Mouse (Mus musculus) adrenal gland, adult 8-10 months (tissue): ENCODE measurements at regions not wholly inside any gene's neighbourhood (a gene's known extent, or its start where the extent isn't known, plus 50 kb on each side); places are given as distances from the start of the nearest gene placed in this dataset.
A peak's percentile ranks its signal among the peaks of the same experiment; 100 is the strongest.

Experiments used
- DNase-seq: peaks from one replicate; pipeline ENCODE4 v3.0.0; 2022

DNA sequence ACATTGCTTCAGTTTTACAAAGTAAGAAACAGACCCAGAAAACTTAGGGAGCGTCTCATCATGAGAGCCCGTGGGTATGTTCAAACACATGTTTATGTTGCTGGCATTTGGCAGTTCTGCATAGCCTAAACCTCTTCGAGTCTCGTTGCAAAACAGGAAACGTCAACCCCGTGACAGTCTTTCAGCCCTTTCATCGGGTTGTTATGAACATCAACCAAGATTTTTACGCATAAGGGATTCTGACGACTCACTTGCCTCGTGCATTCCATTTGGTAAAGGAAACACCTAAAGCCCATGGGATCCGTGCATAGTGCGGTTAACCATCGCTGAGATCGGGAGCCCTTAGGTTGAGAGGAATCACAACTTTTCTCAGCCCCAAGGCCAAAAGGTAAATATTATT is 115.7 kb downstream of the Gpam start:
- no peak for DNase-seq

DNA sequence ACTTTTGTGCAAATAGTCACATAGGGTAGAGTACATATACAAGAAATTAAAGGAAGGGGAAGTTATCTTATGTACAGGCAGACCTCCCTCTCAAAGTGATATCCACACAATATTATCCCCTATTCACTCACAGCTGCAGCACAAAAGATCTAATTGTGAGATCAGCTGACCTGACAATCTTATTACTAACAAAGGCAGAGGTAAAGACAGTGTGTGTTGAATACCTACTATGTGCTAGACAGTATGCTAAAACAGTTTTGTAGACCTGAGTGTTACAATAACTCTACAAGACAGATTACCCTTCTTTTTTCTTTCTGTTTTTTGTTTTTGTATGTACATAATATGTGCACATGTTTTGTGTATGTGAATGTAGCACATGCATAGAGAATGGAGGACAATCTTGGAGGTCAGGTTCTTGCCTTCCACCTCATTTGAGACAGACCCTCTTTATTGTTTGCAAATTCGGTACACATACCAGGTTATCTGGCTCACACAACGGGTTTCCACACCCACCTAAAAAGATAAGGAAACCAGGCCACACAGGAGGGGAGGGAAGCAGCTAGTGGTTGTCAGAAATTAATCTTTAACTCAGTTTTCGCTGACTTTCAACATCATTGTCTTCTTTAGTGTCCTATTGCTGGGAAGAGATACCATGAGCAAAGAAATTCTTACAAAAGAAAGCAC is 118.4 kb downstream of the Gpam start:
- no peak for DNase-seq

DNA sequence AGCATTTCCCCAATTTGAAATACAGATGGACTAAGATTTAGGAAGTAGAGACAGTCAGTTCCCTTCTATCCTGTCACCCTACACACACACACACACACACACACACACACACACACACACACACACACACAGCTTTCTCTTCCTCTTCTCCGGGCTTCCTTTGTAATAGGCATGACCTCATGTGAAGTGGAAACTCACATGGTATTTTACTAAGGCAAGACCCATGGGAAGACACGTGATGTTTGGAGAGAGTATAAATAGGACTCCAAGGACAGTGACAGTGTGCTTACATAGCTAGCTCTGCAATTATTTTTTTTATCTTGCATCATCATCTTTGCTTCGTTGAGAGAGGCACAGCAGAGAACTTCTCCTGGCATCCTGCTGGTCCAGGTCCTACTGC is 137.1 kb downstream of the Gpam start:
- DNase-seq: no peak

DNA sequence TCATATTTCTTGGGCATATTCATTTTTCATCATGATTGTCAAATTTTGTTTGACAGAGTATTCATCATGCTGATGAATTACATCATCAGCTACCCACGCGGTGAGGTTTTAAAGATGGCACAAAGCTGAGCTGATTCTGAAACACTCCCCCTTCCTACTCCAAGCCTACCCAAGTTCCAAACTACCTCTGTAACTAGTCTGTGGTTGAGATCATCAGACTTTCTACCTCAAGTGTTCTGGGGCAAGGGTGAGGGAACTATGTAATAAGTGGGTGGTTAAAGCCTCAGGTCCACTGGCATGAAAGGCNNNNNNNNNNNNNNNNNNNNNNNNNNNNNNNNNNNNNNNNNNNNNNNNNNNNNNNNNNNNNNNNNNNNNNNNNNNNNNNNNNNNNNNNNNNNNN is 142.5 kb downstream of the Gpam start:
- no peak for DNase-seq

DNA sequence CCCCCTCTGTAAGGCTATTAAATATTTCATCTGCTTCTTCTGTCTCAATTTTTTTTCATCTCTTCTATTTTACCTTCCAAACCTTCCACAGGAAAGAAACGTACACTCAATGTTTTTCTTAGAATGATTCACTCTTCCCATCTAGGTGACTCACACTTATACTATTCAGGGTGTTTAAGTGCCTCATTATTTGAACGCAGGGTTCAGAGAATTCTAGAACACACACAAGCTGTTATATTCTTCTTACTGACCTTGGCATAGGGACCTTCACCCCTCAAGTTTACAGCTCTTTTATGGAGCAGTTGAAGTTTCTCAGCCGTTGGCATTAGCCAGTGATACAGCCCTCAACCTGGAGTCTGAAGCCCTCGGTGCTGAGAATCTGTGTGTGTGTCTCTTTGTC is 144.2 kb downstream of the Gpam start:
- DNase-seq: no peak

DNA sequence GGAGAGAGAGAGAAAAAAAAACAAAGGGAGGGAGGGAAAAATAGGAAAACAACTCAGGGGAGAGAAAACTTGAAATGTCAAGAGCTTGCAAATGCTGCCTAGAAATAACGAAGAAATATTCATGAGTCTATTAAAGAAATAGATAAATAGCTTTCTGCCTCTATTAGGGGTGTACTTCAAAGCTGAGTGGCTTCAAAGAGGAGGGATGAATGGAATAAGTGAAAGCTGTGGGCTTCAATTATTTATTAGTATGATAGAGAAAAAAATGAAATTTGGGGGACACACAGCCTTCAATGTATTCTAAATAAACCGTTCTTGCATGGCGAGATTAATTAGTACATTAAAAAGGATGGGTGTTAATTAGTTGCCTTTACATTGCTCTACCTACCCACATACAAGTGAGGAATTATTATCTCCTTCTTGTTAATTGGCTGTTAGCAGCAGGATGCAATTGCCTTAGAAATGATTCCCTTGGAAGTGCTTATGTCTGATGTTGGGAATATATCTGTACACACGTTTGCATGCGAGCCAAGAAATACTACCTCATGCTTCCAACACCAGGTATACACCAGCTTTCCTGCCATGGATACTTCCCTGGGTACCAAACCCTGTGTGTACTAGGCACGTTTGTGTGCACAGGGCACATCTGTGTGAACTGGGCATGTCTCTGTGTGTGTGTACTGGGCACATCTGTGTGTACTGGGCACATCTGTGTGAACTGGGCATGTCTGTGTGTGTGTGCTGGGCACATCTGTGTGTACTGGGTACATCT is 155.4 kb downstream of the Gpam start:
- DNase-seq: no peak

DNA sequence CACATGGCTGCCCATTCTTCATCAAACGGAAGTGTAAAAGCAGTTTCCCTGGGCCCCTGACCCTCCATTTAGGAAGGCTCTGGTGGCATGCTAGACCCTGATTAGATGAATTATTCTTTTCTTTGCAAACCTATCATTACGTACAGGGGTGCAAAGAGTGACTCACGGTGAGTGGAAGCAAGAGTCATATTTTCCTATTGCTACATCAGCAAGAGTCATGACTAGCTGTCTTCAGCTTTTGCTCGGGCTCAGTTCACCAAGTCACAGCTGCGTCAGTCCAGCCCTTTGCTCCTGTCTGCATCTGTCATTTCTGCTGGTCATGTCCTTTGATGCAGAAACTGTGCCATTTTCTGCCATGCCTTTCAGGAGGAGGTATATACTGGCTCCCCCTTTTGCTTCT is 168.7 kb downstream of the Gpam start:
- peak; percentile 10 for DNase-seq

DNA sequence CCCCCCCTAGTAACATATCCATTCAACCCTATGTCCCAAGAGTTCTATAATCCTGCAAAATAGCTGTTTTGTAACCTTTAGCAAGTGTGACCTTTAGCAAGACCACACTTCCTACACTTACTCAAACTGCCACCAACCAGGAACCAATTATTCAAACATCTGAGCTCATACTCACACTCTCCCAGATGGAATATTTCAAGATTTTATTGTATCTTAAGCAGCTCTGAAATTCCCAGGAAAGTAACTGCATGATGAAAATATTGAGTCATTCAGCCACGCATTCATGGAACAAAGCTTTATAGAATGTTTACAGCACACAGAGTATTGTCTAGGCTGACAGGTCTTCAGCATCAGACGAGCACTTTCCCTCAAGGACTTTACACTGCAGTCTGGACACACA is 171.9 kb downstream of the Gpam start:
- no peak for DNase-seq

DNA sequence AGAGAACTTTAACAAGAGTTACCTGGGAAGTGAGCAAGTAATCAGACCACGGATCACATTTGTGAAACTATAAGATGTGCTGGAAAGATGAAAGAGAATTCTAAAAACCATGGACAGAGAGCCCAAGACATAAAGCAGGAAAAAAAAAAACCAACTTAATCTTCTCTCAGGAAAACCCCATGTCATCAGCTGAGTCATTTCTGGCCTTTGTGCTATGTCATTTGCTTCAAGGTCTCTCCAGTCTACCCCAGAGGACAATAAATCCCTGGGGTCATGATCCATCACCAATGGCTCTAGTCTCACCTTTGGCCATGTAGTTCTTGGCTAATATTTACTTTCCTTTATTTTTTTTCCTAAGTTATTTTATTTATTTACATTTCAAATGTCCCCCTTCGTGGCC is 174.5 kb downstream of the Gpam start:
- peak; percentile 2 for DNase-seq

DNA sequence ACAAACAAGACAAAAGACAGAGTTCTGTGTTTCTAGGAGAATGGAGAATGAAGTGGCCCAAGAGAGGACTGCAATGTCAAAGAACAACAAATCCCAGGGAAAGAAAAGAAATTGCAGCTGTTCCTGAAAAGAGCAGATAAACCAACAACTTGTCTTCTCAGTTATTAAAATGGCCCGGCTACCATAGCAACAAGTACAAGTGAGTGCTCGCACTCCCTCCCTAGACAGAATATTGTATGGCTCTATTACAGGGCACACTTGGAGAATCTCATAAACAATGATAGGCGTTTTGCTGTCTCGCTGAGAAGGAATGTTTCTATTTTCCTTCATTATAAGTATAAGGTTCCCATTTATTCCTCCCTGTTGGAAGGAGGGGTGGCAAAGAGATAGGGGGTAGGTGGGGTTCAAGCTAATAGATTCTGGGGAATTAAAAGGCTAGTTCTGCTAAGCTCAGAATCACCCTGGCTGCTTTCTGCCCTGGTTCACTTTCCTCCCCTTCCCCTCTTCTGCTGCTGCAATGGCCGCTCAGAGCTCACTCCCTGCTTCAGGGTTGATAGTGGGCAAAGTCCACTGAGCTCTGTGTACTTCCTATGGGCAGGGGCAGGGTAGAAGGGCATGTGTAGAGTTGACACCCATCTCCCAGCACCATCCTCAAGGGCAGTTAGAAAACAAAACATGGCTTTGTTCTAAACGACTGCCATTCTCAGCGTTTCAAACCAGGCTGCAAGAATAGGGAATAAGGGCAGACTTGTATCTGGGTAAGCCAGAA is 178.5 kb downstream of the Gpam start:
- no peak for DNase-seq

DNA sequence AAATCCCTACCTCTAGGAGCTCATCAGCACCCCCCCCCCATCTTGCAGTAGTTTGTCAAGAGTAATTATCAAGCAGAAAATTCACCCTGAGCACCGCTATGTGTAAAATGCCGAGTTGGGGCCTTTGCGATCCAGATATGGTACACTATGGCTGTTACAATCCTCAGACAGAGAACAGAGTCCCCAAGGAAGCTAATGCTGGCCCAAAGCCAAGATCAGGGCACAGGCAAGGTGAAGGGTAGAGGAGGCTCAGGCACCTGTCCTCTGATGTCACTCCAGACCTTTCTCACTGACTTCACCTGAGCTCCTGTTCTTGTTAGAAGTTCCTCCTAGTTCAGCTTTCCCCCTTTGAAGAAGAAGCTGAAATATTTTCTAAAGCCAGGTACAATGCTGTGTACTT is 179.5 kb downstream of the Gpam start:
- DNase-seq: no peak

DNA sequence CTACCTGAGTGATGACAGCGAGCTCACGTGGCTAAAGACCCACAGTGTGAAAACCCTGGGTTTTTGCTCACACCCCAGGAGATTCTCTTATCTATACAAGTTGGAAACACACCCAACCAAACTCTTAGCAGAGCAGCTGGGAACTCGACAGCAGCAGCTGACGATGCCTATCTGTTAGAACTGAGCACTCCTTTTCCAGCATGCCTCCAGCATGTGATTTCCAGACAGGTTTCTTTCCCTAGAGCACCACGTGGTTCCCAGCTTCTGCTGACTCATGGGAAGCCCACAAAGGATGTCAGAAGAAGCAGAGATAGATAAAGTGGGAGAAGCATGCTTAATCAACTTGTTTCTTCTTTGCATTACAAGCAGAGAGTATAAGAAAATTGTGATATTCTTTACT is 194.5 kb downstream of the Gpam start:
- DNase-seq: no peak

DNA sequence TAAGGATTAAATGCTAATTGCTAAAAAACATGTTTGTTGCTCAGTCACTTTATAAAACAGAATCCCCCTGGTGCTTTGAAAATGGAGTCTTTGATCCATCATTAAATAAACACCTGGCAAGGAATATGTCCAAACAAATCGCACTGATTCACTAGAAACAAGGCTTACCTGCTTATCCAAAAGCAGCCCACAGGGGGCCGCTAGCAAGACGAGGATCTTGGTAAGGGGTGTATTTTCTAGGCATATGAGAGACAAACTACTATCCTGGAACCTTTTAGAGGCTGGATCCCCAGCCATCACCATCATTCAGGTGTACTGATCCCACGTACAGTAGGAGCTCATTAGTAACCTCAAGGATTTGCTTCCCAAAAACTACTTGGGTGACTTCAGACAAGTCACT is 201.2 kb downstream of the Gpam start:
- DNase-seq: no peak

DNA sequence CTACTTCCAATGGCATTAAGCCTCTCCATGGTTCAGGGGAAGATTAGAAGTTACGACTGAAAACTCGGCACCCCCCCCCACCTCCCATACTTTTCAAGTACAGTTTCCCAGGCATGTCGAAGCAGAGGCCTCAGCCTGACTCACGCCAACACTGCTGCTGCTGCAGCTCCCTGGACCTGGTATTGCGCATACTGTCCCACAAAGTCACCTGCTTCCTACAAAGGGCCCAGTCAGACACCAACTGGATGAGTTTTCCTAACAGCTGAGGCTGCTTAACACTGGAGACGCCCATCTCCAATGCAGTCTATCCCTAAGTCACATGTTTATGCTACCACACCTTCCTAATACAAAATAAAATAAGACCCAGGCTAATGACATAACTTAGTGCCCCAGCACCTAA is 207.4 kb downstream of the Gpam start:
- DNase-seq: no peak

DNA sequence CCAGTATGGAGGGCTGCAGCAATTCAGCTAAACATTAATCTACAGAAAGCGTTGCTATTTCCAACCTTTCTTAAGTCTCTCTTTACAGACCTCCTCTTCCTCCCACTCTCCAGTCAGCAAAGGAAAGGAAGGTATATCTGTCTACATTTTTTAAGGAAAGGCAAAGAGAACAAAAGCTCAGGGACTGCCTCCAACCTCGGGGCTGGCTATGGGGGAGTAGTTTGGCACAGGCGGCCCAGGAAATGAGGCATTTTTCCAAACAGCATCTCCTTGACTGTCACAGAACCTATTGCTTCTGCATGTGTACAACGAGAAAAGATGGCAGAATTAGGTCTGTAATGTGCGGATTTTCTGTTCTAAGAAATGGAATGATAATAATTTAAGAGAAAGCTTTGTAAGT is 233.4 kb downstream of the Gpam start:
- no peak for DNase-seq

DNA sequence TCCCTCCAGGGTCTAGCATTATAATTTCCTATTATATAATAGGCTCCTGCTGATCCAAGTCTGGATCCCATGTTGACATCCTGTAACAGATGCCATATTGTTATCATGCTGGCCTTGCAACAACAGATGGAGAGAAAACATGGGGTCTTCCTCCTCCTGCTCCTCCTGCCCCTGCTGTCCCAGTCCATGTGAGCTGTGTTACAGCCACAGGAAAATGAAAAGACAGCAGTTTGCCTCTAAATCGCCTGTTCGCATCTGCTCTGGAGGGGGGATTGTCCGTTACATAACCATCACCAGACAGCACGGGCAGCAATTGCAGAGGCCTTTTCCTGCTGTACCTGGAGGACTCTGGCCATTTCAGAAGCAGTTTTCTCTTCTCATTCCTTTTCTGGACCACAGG is 260.0 kb downstream of the Gpam start:
- no peak for DNase-seq

DNA sequence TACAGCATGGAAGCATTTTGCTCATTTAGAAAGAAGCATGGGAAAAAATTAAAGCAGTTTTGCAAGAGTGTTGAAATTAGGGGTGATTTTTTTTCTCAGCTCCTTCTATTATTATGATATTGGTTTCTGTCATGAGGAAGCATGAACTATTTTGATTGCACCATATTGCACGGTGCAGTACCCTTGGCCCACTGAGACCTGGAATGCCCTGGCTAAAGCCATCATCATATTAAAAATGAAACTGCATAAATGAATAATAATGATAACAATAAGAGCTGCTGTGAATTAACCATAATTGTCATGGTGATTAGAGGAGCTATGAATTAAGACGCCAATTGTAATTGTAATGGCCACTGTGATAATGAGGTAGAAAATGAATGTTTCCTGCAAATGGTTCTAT is 271.8 kb downstream of the Gpam start:
- no peak for DNase-seq

DNA sequence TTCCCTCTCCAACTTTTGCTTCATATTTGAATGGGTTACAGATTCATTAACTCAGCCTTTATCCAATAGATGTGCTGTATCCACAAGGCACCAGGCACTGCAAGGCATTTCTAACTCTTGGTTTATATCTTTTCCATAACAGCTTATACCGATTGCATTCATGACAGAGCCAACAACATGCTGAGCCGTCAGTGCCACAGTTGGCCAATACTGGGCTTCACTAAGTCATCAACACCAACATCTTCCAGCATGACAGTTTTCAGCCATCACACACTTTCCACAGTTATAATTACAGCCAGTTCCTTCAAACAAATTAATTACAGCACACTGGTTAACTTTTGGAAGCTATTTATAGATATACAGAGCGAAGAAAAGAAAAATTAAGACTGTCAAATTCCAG is 288.8 kb downstream of the Gpam start:
- DNase-seq: no peak

DNA sequence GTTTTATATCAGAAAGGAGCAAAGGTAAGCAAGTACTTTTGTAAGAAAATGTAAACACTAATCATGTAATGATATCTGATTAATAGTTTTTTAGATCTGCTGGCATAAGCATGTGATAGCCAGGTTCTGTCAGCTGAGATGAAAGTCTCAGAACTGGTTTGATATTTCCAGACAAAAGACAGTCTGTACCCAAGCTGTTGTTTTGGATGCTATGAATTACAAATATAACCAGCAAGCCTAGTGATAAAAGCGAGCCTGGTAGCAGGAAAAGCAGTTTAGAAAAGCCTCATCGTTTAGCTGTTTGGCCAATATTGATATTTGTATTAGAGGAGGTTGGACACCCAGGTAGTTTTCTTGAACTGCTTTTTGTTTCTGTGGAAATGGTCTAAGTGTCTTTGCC is 290.6 kb downstream of the Gpam start:
- no peak for DNase-seq

DNA sequence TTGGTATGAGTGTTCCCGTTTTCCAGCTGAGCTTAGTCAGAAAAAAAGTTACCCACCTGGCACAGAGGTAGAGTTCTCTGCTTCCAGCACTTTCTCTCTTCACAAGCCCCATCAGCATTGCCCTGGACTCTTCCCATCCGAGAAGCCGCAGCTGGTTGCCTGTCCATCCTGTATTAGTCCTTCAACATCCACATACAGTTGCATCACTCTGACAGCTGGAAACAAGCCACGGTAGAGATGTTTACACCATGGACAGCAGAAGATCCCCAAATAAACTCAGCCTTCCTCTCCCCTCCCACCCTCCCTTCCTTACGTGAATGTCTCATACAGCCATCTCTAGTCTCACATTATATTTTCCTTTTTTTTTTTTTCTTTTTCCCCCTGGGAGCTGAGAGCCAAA is 304.9 kb downstream of the Gpam start:
- DNase-seq: no peak

DNA sequence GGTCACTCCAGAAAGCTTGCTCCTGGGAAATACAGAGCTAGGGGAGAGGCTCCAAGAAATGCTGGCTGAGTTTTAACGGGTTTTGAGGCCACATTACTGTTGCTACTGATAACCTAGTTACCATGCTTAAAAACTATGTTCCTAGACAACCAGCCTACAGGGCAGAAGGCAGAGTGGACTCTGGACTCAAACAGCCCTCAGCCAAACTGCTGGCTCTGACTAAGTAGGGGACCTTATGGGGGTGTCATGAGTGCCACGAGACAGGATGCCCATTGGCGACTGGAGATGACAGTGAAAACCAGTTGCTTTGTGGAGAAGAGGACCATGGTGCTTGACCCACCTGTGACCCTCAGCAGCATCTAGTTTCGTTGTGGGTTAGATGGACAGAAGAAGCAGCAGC is 306.5 kb downstream of the Gpam start:
- no peak for DNase-seq

DNA sequence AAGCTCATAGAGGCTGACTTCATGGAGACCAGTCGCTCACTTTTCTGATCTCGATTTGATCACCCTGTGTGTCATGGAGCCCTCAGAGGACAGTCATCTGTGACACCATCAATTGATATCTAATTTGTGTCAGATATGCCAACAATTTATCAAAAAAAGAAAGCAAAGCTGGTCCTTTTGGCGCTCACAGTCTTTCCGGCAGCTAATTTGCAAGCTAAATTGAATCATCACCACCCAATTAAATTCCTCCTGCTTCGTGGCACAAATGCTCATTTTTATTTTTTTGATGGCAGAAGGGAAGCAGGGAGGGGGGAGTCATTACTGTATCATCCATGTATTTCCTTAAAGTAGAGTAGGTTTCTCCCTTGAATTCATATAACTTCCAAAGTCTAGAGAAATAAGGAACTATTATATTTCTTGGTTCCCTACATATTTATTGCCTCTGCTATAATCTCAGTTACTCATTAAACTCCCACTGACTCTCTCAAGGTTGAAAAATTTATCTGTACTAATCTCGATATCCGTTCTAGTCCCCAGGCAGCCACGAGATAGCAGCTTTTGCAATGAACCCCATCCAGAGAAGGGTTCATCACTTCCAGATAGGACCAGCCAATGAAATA is 325.8 kb downstream of the Gpam start:
- no peak for DNase-seq

DNA sequence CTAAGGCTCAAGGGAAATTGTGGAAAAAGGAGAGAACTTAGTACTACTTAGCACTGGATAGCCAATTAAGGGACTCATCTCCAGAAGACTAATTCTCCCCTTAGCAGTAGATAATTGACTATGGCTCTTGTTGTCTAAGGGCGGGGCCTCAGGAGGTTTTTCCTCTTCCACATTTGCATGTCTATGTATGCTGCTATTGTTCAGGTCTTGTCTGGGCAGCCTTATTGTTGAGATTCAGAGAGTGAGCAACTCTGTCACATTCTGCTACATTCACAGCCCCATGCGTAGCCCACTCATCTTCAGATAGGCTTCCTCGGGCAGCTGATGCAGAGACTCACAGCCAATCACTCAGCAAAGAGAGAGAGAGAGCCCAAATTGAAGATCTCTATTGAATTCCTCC is 339.9 kb downstream of the Gpam start:
- DNase-seq: no peak
